Mouse (Mus musculus): ENCODE results near the gene Apba3. TPM values are rescaled to one million over a fixed set of nuclear protein-coding genes. Genes with fewer than 3 reads are reported as not detected.

Gene Apba3
- polyA plus RNA-seq, 1 experiment from 2014 or later = 26.4 TPM

DNA sequence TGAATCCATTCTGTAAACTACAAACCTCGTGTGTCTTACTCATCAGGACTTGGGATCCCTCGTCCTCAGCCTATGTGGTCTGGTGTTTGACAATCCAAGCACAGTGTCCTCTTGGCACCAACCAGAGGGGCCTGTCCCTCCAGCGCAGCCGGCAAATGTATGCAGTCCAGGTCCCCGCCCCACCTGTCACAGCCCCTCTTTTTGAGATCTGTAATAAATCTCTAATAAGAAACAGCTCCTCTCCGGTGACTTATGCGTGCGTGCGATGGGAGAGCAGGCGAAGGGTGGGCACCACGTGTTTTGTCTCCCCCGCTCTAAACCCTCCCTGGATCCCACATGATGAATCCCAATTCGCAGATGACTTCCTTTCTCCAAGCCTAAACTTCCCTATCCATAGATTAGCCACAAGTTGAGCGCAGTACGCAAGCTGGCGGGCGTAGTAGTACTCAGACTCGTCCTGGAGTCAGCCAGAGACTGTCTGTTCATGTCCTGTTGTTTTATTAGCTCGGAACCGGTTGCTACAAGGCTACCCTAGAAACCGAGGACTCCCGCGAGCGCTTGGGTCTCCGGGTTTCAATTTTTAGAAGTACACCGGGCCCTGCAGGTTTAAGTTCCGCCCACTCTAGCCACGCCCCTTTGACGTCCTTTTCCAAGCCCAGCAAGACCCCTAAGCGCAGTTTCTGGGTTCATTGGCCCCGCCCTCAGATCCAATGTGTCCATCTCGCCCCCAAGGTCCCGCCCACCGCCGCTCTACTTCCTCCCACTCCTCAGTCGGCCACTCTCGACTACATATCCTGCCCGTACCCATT lies 53.2 kb downstream of the Apba3 start:
- Histone ChIP-seq H3K4me2 (replicated peaks) (peak overlapping the region; percentile 83), H3K4me3 (replicated peaks; ENCODE audit: low read length) (peak overlapping the region; percentile 76), H3K4me1 (replicated peaks; ENCODE audit: control insufficient read depth, insufficient read depth, low read length) (peaks cover 20% of the 10 kb centered on the region), H3K9ac (peak overlapping the region; percentile 48), H3K27ac (peak overlapping the region; percentile 81), H3K9me3 (ENCODE audit: control insufficient read depth, low read length) (no peaks in the 10 kb centered on the region), H3K27me3 (ENCODE audit: control insufficient read depth, insufficient read depth, low read length) (no peaks in the 10 kb centered on the region), H3K36me3 (replicated peaks; ENCODE audit: control insufficient read depth, insufficient read depth) (peaks cover 63% of the 10 kb centered on the region)
- peak; percentile 12; the same call in 1 of the 2 replicates for ATAC-seq (ENCODE audit: low FRiP score)
- WGBS = under 1% methylated on average over 38 of the region's 38 CpGs
- peak; percentile 92 for DNase-seq (ENCODE audit: low spot score)

GRCm38 (mm10) chr10:81320550-81321347 lies 54.0 kb downstream of the Apba3 start, which contains the start of gene Cactin:
TSS of gene Cactin (plus strand) at chr10:81321103.
- Histone ChIP-seq H3K9me3 (ENCODE audit: control insufficient read depth, low read length) (no peaks in the 10 kb centered on the region), H3K36me3 (replicated peaks; ENCODE audit: control insufficient read depth, insufficient read depth) (peaks cover 63% of the 10 kb centered on the region), H3K27me3 (ENCODE audit: control insufficient read depth, insufficient read depth, low read length) (no peaks in the 10 kb centered on the region), H3K4me1 (replicated peaks; ENCODE audit: control insufficient read depth, insufficient read depth, low read length) (peaks cover 20% of the 10 kb centered on the region), H3K4me2 (replicated peaks) (peak within 1 kb of the TSS; percentile 83), H3K27ac (peak within 1 kb of the TSS; percentile 81), H3K4me3 (replicated peaks; ENCODE audit: low read length) (peak within 1 kb of the TSS; percentile 76), H3K9ac (peak within 1 kb of the TSS; percentile 77)
- DNase-seq (ENCODE audit: low spot score) (peak; percentile 98), ATAC-seq (ENCODE audit: low FRiP score) (peak; percentile 94)
- under 1% methylated on average over 68 of the region's 68 CpGs for WGBS

DNA sequence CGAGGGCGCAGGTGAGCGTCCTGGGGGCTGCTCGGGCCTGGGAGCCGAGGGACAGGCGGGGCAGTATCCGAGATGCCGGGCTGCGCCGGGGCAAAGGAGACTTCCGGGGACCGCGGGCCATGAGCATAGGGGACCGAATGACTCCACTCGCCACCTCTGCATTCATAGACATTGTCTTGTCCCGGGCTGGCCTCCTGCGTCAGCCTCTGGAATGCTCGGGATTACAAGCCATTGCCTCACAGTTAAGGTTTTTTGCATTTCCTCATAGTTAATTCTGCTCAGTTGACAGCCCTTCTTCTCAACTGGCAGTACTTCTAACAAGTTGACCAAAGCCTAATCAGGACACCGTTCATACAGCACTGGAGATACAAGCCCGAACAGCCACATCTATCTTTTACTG lies 54.7 kb downstream of the Apba3 start:
- peak overlapping the region; percentile 76 for H3K4me3 ChIP-seq (replicated peaks; ENCODE audit: low read length)
- WGBS = 4% methylated on average over 20 of the region's 20 CpGs
- DNase-seq (ENCODE audit: low spot score) (no peak), ATAC-seq (ENCODE audit: low FRiP score) (no peak)
- peak overlapping the region; percentile 83 for H3K4me2 ChIP-seq (replicated peaks)
- H3K4me1 ChIP-seq (replicated peaks; ENCODE audit: control insufficient read depth, insufficient read depth, low read length) = peaks cover 20% of the 10 kb centered on the region
- peak overlapping the region; percentile 81 for H3K27ac ChIP-seq
- no peaks in the 10 kb centered on the region for H3K27me3 ChIP-seq (ENCODE audit: control insufficient read depth, insufficient read depth, low read length)
- H3K9ac ChIP-seq = peak overlapping the region; percentile 77
- no peaks in the 10 kb centered on the region for H3K9me3 ChIP-seq (ENCODE audit: control insufficient read depth, low read length)
- H3K36me3 ChIP-seq (replicated peaks; ENCODE audit: control insufficient read depth, insufficient read depth) = peaks cover 63% of the 10 kb centered on the region

DNA sequence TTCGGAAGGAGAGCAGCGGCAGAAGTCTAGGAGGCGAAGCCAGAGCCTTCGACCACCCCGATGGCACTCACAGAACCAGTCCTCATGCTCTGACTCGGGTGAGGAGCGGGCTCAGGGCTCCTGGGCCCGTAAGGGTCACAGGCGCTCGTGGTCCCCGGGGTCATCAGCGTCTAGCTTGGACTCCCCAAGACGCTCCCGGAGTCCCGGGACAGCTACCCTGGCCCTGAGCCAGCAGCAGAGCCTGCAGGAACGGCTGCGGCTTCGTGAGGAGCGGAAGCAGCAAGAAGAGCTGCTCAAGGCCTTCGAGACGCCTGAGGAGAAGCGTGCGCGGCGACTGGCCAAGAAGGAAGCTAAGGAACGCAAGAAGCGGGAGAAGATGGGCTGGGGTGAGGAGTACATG lies 55.7 kb downstream of the Apba3 start:
- ATAC-seq (ENCODE audit: low FRiP score) (no peak), DNase-seq (ENCODE audit: low spot score) (no peak)
- Histone ChIP-seq H3K36me3 (replicated peaks; ENCODE audit: control insufficient read depth, insufficient read depth) (peaks cover 67% of the 10 kb centered on the region), H3K27me3 (ENCODE audit: control insufficient read depth, insufficient read depth, low read length) (no peaks in the 10 kb centered on the region), H3K4me2 (replicated peaks) (no peak overlapping the region), H3K4me3 (replicated peaks; ENCODE audit: low read length) (no peak overlapping the region), H3K4me1 (replicated peaks; ENCODE audit: control insufficient read depth, insufficient read depth, low read length) (peaks cover 20% of the 10 kb centered on the region), H3K27ac (no peak overlapping the region), H3K9me3 (ENCODE audit: control insufficient read depth, low read length) (no peaks in the 10 kb centered on the region), H3K9ac (no peak overlapping the region)
- WGBS = 93% methylated on average over 27 of the region's 27 CpGs

Small RNA genes lying within 50 kb of the gene (microRNA-seq; reads per million reads assigned to microRNA genes)
- gene Mir3057 = 14.2 reads per million, percentile 33 among the genes with 10 or more reads in this experiment

Other genes with a start within 250 kb of the Apba3 start
- 29.7 and 32.2 TPM in 2 replicates for gene Diras1, start 241.3 kb upstream of the Apba3 start, polyA plus RNA-seq (2014; fragmentation: Nextera tagmentation; extraction: Ambion mirVana)
- gene Slc39a3, start 229.5 kb upstream of the Apba3 start, polyA plus RNA-seq (2014; fragmentation: Nextera tagmentation; extraction: Ambion mirVana) = 33.7 and 33.8 TPM in 2 replicates
- gene Sgta, start 206.8 kb upstream of the Apba3 start, polyA plus RNA-seq (2014; fragmentation: Nextera tagmentation; extraction: Ambion mirVana) = 260 and 276 TPM in 2 replicates
- gene Thop1, start 196.9 kb upstream of the Apba3 start, polyA plus RNA-seq (2014; fragmentation: Nextera tagmentation; extraction: Ambion mirVana) = 35.9 and 37.2 TPM in 2 replicates
- gene Creb3l3, start 168.1 kb upstream of the Apba3 start, polyA plus RNA-seq (2014; fragmentation: Nextera tagmentation; extraction: Ambion mirVana) = 0.09 and 0.32 TPM in 2 replicates
- 222 and 230 TPM in 2 replicates for gene Map2k2, start 161.0 kb upstream of the Apba3 start, polyA plus RNA-seq (2014; fragmentation: Nextera tagmentation; extraction: Ambion mirVana)
- gene Zbtb7a, start 131.7 kb upstream of the Apba3 start, polyA plus RNA-seq (2014; fragmentation: Nextera tagmentation; extraction: Ambion mirVana) = 12.4 and 14.4 TPM in 2 replicates
- 43.7 and 48.3 TPM in 2 replicates for gene Pias4, start 99.0 kb upstream of the Apba3 start, polyA plus RNA-seq (2014; fragmentation: Nextera tagmentation; extraction: Ambion mirVana)
- 413 and 447 TPM in 2 replicates for gene Eef2, start 90.3 kb upstream of the Apba3 start, polyA plus RNA-seq (2014; fragmentation: Nextera tagmentation; extraction: Ambion mirVana)
- gene Dapk3, start 84.0 kb upstream of the Apba3 start, polyA plus RNA-seq (2014; fragmentation: Nextera tagmentation; extraction: Ambion mirVana) = 68.2 and 76.7 TPM in 2 replicates
- gene 4930442H23Rik, start 83.1 kb upstream of the Apba3 start, polyA plus RNA-seq (2014; fragmentation: Nextera tagmentation; extraction: Ambion mirVana) = 0.33 TPM in 1 of 2 replicates, not detected in the other
- 0.14 TPM in 1 of 2 replicates, not detected in the other for gene Nmrk2, start 64.9 kb upstream of the Apba3 start, polyA plus RNA-seq (2014; fragmentation: Nextera tagmentation; extraction: Ambion mirVana)
- gene Atcay, start 36.1 kb upstream of the Apba3 start, polyA plus RNA-seq (2014; fragmentation: Nextera tagmentation; extraction: Ambion mirVana) = 80.2 and 83.1 TPM in 2 replicates
- 24.2 and 25.4 TPM in 2 replicates for gene Zfr2, start 33.8 kb upstream of the Apba3 start, polyA plus RNA-seq (2014; fragmentation: Nextera tagmentation; extraction: Ambion mirVana)
- gene Matk, start 14.0 kb upstream of the Apba3 start, polyA plus RNA-seq (2014; fragmentation: Nextera tagmentation; extraction: Ambion mirVana) = 30.2 and 37.0 TPM in 2 replicates
- 136 and 142 TPM in 2 replicates for gene Mrpl54, start within 50 bp of the Apba3 start, polyA plus RNA-seq (2014; fragmentation: Nextera tagmentation; extraction: Ambion mirVana)
- 3.9 and 6.0 TPM in 2 replicates for gene Tjp3, start 24.6 kb downstream of the Apba3 start, polyA plus RNA-seq (2014; fragmentation: Nextera tagmentation; extraction: Ambion mirVana)
- 137 and 151 TPM in 2 replicates for gene Pip5k1c, start 26.0 kb downstream of the Apba3 start, polyA plus RNA-seq (2014; fragmentation: Nextera tagmentation; extraction: Ambion mirVana)
- gene Cactin, start 54.1 kb downstream of the Apba3 start, polyA plus RNA-seq (2014; fragmentation: Nextera tagmentation; extraction: Ambion mirVana) = 18.7 and 20.6 TPM in 2 replicates
- 4.3 and 5.4 TPM in 2 replicates for gene Tbxa2r, start 61.8 kb downstream of the Apba3 start, polyA plus RNA-seq (2014; fragmentation: Nextera tagmentation; extraction: Ambion mirVana)
- gene Gipc3, start 76.3 kb downstream of the Apba3 start, polyA plus RNA-seq (2014; fragmentation: Nextera tagmentation; extraction: Ambion mirVana) = not detected in 2 replicates
- gene Hmg20b, start 83.5 kb downstream of the Apba3 start, polyA plus RNA-seq (2014; fragmentation: Nextera tagmentation; extraction: Ambion mirVana) = 29.0 and 34.0 TPM in 2 replicates
- 7.8 and 10.0 TPM in 2 replicates for gene Mfsd12, start 90.5 kb downstream of the Apba3 start, polyA plus RNA-seq (2014; fragmentation: Nextera tagmentation; extraction: Ambion mirVana)
- 0.30 and 0.59 TPM in 2 replicates for gene 4930404N11Rik, start 98.9 kb downstream of the Apba3 start, polyA plus RNA-seq (2014; fragmentation: Nextera tagmentation; extraction: Ambion mirVana)
- gene Fzr1, start 111.6 kb downstream of the Apba3 start, polyA plus RNA-seq (2014; fragmentation: Nextera tagmentation; extraction: Ambion mirVana) = 119 and 125 TPM in 2 replicates
- gene Dohh, start 117.5 kb downstream of the Apba3 start, polyA plus RNA-seq (2014; fragmentation: Nextera tagmentation; extraction: Ambion mirVana) = 68.9 TPM in 2 replicates
- 5.5 and 5.7 TPM in 2 replicates for gene Gm48551, start 117.5 kb downstream of the Apba3 start, polyA plus RNA-seq (2014; fragmentation: Nextera tagmentation; extraction: Ambion mirVana)
- gene Gm48552, start 122.0 kb downstream of the Apba3 start, polyA plus RNA-seq (2014; fragmentation: Nextera tagmentation; extraction: Ambion mirVana) = 1.9 and 2.2 TPM in 2 replicates
- 0.84 and 1.3 TPM in 2 replicates for gene Smim24, start 126.1 kb downstream of the Apba3 start, polyA plus RNA-seq (2014; fragmentation: Nextera tagmentation; extraction: Ambion mirVana)
- gene Nfic, start 188.7 kb downstream of the Apba3 start, polyA plus RNA-seq (2014; fragmentation: Nextera tagmentation; extraction: Ambion mirVana) = 17.3 and 25.8 TPM in 2 replicates
- 46.6 and 55.9 TPM in 2 replicates for gene Celf5, start 215.7 kb downstream of the Apba3 start, polyA plus RNA-seq (2014; fragmentation: Nextera tagmentation; extraction: Ambion mirVana)
- gene Ncln, start 229.4 kb downstream of the Apba3 start, polyA plus RNA-seq (2014; fragmentation: Nextera tagmentation; extraction: Ambion mirVana) = 53.8 and 59.0 TPM in 2 replicates
- gene S1pr4, start 233.2 kb downstream of the Apba3 start, polyA plus RNA-seq (2014; fragmentation: Nextera tagmentation; extraction: Ambion mirVana) = 0.70 and 0.81 TPM in 2 replicates